Mouse (Mus musculus): ENCODE results near the gene Tmem178b.

DNA sequence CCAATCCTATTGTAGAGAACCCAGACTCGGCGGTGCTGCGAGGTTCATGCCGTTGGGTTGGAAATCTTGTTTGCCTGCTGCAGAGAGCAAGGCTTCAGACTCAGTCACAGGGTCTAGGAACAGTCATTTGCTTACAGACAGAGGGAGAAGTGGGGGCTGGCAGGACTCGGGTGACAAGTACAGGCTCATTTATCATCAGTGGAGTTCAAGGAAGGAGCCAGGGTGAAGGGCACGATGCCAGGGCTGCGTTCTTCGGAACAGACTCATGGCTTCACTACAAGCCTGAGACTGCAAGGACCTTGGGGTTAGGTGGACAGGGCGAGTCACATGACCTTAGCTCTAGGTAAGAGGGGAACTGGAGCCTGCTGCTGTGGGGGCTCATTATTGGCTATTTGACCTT, 71.8 kb downstream of the Tmem178b start:
- TF ChIP-seq POLR2A (IDR thresholded peaks at IDR 0.05; ENCODE audit: borderline replicate concordance, control insufficient read depth, low read depth, low read length) (no peak), CTCF (IDR thresholded peaks at IDR 0.05; ENCODE audit: control insufficient read depth, insufficient read depth, low read length) (no peak)
